Mouse (Mus musculus): Measurements from ENCODE around the gene Aifm3.

The Aifm3 gene

DNA sequence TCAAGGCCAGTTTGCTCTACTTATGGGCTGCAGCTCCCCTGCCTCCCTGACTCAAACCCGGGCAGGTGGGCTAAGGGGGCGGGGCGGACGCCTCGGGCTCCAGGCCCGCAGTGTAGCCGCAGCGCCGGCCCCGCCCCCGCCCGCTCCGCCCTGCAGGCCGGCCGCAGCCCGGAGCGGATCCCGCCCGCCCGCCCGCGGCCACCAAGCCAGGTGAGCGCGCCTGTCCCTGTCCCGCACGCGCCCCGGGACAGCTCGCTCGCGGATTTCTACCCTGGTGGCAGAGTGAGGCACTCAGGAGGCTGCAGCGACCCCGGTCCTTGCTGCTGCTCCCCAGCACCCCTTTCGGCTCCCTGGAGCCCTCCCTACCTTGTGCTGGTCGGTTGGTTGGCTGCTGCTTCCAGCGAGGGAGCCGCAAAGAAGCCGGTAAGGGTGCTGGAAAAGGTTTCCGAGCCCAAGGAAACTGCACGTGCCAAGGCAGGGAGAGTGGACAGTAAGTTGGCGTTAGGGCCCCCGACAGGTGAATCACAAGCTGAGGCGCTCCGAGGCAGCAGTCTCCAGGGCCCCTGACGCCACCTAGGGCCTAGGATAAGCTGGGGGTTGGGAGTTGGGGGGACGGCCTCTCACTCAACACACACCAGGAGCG lies at the start of gene Aifm3:
TSS of gene Aifm3 (plus strand) at position 143 of the 643 bp plus-strand sequence.
- DNase-seq (ENCODE audit: low spot score) = no peak

DNA sequence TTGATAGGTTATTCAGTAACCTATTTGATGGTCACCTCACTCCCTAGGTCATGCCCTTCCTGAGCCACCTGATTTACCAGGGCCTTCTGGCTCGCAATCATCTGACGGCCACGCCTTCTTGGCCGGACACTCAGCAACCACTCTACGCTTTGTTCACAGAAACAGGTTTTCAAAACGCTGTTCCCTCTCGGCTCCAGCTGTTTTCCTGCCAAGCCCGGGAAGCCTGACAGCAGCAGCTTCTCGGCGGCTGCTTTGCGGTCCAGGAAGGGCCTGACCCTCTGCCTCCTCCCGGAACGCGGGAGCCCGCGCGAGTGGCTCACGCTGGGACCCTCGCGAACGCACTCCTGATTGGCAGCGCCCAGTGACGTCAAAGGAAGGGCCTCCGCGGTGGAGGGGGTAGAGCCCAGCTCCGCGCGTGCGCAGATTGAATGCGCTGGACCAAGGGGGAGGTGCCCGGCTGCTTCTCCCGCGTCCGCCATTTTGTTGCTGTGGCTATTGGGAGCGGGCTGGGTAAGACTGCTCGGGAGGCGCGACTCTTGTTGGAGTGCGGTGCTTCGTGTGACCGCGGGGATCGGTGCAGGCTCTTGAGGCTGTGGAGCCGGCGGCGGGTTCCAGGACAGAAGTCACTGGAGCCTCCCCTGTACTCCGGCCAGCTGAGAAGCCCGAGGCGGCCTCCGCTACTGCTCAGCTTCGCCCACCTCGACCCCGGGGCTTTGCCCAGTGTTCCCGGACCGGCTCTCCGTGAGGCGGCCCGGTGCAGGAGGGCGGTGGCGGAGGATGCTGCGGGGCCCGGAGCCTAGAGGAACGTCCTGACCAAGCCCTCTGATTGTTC lies 37.7 kb upstream of the Aifm3 start, which contains the start of gene Crkl:
TSS of gene Crkl (plus strand) at position 447 of the 832 bp plus-strand sequence.
- DNase-seq (ENCODE audit: low spot score) = peak; percentile 96

DNA sequence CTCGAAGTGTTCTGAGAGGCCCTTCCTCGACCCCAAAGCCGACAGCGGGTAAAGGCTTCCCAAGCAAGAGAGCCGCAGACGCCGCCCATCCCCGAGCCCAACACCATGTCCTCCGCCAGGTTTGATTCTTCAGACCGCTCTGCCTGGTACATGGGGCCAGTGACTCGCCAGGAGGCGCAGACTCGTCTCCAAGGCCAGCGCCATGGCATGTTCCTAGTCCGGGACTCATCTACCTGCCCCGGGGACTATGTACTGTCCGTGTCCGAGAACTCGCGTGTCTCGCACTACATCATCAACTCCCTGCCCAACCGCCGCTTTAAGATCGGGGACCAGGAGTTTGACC lies 37.1 kb upstream of the Aifm3 start:
- DNase-seq (ENCODE audit: low spot score) = no peak

DNA sequence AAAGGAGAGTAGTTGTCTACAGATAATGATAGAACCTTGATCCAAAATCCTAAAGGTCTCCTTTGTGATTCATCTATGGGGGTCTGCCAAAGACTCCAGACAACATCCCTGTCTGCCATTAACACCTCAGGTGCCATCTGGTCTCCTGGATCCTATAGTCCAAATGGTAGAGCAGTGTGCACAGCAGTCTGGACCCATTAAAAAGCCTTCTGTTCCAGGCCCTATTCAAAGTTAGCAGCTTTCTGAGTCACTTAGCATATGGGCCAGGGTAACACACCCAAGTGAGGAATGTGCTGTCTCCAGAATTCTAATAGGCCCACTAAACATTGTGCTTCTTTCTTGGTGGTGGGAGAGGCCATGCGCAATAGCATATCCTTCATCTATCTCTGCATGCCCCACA lies 32.5 kb upstream of the Aifm3 start:
- no peak for DNase-seq (ENCODE audit: low spot score)

DNA sequence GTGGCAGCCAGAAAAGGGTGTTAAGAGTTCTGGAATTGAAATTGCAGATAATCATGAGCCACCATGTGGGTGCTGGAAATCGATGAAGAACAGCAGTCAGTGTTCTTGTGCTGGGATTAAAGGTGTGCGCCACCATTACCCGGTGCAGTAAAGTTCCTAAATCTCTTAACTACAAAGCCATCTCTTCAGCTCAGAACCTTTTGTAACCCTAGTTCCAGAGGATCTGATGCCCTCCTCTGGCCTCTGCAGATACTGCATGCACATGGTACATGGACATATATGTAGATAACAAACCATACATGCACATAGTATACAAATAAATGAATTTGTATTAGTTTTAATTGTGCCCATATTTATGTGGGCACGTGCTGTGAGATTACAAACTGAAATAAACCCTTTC lies 29.2 kb upstream of the Aifm3 start:
- DNase-seq (ENCODE audit: low spot score) = no peak

DNA sequence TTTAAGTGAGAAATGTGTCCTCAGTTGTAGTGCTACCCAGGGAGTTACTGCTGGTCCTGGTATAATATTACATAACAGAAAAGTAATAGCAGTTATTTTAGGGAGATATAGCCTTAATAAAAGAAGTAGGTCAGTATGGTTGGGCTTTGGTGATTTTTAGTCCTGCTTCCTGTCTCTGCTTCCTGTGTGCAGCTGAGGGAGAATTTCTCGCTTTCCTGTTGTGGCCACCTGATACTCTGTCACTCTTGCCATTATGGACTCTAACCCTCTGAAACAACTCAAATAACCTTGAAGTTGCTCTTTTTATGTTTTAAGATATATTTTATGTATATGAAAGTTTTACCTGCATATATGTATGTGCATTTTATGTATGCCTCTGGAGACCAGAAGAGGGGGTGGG lies 27.8 kb upstream of the Aifm3 start:
- DNase-seq (ENCODE audit: low spot score) = no peak

DNA sequence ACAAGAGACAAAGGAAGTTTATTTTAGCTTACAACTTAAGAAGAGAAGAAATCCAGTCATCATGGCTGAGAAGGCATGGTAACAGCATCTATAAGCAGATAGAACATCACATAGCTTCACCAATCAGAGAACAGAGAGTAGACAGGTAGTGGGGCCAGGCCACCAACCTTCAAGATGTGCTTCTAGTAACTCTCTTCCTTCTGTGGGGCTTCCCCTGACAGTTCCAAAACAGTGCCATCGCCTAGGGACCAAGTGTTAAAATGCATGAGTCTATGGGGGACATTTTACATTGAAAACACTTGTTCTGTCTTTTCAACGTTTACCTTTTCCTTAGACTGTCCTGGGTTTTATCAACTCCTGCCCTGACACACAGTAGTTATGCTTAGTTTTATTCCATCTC lies 26.2 kb upstream of the Aifm3 start:
- DNase-seq (ENCODE audit: low spot score) = no peak

DNA sequence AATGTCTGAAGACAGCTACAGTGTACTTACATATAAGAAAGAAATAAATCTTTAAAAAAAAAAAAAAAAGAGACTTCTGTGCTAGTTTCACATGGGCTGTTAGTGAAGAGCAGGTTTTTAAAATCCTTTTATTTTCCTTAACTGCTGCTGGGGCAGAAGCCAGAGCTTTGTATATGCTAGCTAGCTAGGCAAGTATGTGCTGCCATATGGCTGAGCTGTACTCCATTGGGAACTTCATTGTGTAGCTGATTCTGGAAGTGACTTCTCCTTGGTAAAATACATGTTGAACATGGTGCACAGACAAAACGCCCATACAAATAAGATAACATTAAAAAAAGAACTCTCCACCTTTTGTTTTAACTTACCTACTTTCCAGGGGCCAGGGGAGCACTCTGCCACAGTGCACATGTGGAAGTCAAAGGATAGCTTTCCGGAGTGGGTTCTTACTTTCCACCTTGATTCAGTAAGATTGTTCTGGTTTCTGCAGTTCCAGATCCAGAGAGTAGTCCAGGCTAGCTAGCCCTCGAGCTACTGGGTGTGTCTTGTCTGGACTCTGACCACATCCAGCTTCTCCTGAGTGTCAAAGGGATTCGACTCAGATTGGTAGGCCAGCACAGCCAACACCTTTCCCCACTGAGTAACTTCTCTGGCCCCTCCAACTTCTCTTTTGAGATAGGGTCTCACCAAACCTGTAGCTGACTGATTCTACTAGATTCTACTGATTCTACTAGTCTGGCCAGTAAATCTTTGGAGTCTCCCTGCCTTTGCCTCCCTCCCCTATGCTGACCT lies 22.3 kb upstream of the Aifm3 start:
- DNase-seq (ENCODE audit: low spot score) = no peak

DNA sequence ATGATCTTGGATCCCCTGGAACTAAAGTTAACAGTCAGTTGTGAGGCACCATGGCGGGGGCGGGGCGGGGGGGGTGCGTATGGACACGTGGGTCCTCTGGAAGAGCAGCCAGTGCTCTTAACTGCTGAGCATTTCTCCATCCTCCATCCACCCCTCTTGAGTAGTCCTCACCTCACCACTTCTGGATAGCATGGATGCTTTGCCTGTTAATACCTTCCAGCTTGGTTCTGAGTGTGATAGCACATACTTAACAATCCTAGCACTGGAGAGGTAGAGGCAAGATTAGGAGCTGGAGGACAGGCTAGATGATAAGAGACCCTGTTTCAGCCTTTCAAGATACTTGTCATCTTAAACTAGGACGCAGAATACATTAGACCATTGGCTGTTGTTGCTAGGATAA lies 16.9 kb upstream of the Aifm3 start:
- DNase-seq (ENCODE audit: low spot score) = no peak

DNA sequence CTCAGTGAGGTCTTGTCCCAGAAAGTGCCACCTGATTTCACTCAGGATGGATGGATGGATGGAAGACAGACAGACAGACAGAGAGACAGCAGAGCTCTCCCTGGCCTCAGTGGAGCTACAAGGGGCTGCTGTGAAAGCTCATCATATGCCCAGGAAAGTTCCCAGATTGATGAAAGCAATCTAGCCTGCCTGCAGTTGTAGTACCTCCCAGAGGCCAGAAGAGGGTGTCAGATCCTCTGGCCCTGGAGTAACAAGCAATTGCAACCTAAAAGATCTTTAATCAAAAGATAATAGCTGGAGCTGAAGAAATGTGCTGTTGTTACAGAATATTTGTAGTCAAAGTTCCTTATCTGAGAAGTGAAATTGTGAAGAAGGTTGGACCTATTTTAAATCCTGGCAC lies 15.3 kb upstream of the Aifm3 start:
- no peak for DNase-seq (ENCODE audit: low spot score)

DNA sequence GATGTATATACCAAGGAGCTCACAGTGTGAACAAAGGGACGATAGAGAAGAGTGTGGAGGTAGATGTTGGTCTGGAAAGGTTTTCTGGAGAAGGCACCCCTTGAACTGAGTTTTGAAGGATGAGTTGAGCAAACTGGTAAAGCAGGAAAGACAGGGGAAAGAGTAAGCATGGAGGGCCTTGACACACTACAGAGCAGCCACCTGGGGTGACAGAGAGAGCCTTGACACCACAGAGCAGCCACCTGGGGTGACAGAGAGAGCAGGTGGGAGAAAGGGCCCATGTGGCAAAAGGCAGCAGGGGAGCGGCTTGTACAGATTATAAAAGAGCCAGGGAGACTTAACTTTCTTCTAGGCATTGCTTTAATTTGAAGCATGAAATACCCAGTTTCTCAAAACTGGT lies 14.7 kb upstream of the Aifm3 start:
- DNase-seq (ENCODE audit: low spot score) = no peak

DNA sequence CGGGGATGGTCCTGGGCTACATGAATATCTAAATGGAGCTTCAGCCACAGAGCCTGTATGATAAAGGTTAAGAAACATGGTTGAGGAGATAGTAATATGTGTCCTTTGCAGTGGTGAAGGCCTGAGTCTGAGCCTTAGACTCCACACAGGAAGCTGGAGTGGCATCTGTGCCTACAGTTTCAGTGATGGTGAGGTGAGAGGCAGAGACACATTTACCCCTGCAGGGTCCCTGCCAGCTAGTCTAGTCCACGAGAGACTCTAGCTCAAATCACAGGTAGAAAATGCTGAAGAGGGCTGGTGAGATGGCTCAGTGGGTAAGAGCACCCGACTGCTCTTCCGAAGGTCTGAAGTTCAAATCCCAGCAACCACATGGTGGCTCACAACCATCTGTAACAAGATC lies 14.1 kb upstream of the Aifm3 start:
- DNase-seq (ENCODE audit: low spot score) = no peak

DNA sequence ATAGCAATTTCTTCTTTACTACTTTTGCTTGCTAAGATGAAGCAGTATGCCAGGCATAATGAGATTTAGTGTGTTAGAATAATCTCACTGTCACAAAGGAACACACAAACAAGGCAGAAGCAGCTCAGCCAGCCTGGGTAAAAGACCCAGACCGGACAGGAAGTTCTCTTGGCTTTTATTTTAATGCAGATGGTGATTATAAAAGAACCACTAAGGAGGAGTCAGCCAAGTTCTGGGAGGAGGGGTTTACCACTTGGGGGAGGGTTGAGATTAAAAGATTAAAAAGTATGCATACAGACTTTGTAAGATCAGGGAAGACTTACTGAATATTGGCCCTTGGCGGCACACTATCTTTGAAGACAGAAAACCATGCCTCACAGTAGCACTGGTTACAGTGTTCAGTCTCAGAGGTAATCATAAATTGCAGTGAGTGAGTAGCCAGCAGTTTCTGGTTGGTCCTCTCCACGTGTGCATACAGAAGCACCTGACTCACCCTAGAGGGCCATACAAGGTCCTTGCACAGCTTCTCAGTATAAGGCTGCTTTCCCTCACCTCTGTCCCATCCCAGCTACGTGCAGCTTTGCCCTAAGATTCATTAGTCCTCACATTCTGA lies 11.0 kb upstream of the Aifm3 start:
- no peak for DNase-seq (ENCODE audit: low spot score)

DNA sequence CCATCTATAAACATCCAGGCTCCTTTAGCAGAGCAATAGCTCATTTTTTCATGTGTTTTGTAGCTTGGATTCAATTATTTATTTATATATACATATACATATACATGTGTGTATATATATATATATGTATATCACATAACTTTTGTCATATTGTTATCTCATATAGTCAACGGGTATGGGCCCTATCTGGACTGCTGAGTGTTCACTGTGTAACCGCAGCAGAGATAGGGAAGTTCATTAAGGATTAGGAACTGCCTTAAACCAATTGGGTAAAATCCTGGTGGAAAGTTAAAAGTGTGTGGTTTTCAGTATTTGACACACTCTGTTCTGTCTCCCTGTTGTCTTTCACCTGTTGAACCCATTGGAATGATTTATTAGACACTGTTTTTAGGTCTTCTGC lies 7.9 kb upstream of the Aifm3 start:
- no peak for DNase-seq (ENCODE audit: low spot score)

DNA sequence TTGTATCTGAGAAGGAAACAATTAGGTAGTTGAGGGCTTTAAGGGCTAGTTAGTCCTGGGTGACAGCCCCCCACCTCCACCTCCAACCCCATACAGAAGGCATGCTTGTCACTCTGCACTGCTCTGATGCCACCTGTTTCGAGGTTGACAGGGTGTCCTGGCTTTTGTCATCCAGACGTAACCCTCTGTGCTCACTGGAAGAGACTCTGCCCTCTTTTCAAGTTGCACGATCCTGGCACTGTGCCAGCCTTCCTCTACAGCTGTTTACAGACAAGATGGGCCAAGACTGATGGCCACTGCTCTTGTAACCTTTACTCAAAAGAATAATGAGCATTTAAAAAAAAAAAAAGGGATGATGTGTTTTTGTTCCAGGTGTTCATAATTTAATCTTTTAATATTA lies 2.9 kb upstream of the Aifm3 start:
- no peak for DNase-seq (ENCODE audit: low spot score)

DNA sequence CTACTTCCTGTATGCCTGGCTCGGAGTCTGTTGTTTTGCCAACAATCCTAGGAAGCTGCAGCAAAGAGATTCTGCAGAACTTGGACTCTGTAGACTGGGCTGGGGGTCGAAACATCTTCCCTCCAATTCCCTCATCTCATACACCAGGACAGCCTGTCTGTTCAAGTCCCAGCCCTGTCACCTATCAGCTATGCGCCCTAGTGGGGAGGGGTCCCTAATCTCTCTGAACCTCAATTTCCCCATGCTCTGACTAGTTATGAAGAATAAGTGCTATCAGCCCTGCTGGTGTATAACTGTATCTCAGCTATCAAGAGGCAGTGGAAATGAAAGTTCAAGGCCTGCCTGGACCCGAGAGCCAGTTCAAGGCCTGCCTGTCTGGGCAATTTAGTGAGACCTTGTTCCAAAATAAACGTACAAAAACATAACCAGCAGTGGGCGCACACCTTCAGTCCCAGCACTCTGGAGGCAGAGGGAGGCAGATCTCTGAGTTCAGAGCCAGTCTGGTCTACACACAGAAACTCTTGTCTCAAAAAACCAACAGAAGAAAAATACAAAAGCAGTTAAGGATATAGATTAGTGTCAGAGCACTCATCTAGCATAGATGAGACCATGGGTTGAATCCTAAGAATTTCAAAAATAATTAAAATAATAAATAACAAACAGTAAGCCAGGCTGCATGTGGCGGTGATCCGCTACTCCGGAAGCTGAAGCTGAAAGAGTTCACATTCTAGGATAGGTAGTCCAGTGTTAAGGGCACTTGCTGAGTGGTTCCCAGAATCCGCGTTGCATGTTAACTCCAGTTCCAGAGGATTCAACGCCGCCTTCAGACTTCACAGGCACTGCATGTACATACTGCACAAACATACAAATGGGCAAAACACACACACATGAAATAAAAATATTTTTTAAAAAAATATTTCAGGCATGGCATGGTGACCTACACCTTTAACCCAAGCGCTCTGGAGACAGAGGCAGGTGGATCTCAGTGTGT lies 638 bp upstream of the Aifm3 start:
- no peak for DNase-seq (ENCODE audit: low spot score)

DNA sequence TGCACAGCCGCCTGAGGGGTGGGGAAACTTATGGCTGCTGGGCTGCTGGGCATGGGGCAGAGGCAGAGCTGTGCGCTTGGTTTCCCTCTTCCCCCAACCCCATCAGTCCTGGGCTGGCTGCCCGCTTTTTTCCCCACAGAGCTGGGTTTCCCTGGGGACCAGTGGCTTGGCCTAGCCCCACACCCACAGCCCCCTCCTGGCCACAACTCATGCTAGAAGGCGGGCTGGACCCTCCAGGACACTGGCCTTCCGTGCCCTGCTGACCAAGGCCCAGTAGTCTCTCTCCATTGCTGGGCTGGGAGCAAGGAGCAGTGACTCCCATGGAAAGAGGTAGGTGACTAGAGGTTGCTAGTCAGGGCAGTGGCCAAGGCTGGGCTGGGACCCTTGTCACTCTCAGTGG lies 1.7 kb downstream of the Aifm3 start:
- DNase-seq (ENCODE audit: low spot score) = no peak

DNA sequence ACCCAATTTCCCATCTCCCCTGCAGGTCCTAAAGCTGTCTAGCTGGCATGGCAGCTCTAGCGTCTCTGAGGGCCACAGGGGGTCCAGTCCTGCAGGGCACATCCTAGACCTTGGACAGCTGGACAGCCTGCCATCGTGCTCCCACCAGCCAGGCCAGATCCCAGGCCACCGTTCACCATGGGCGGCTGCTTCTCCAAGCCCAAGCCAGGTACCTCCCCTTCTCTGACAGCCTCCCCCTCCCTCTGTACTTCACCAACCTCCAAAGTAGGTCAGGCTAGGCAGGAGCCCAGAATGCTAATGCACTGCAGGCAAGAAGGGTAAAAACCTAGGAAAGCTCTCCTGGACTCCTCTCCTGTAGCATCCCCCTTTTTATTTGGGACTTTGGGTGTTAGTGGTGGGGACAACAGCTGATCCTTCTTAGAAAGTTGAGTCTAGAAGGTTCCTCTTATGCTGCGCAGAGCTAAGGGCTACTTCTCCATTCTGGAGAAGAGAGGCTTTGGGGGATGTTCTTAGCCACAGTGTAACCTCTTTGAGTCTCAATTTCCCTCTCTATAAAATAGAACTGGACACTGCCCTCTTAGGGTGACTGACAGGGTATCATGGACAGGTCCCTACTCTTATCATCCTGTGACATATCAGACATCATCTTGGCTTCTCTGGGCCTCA lies 2.6 kb downstream of the Aifm3 start:
- no peak for DNase-seq (ENCODE audit: low spot score)

DNA sequence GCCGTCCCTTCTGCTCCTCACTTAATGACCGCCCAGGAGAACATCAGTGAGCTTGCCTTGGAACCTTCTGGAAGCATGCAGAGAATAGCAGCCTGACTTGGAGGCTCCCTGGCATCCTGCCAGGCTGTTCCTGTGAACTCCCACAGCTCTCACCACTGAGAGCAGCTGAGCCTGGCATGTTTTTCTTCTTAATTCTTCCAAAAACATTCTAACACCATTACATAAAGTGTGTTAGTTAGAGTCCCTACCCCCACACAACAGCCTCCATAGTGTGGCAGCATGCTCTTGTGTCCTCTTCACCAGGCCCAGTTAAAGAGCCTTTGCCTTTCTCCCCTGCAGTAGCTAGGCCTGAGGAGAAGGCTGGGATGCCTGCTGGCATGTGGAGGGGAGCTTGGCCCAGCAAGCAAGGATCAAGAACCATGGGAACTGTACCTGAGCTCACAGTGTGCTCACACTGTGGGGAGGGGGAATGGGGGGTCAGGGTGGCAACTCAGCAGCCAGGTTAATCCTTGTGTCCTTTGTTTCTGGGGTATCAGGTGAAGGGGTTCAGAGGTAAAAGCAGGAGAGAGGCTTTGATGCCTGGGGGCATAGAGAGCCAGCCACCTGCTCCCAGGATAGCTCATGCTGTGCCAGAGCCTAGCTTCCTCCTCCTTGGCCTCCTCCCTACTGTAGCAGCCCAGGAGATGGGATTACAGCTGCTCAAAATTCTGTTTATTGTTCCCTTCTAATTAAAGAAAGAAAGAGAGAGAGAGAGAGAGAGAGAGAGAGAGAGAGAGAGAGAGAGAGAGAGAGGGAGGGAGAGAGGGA lies 7.3 kb downstream of the Aifm3 start:
- peak; percentile 54 for DNase-seq (ENCODE audit: low spot score)

All from ovary, postnatal 14 days (tissue).